Mouse (Mus musculus): ENCODE data around the gene Stk33.
A peak's percentile ranks its signal among the peaks of the same experiment; 100 is the strongest.

The Stk33 gene

GRCm38 (mm10) chr7:109238724-109239123, 200.2 kb downstream of the Stk33 start:
- DNase-seq: no peak

DNA sequence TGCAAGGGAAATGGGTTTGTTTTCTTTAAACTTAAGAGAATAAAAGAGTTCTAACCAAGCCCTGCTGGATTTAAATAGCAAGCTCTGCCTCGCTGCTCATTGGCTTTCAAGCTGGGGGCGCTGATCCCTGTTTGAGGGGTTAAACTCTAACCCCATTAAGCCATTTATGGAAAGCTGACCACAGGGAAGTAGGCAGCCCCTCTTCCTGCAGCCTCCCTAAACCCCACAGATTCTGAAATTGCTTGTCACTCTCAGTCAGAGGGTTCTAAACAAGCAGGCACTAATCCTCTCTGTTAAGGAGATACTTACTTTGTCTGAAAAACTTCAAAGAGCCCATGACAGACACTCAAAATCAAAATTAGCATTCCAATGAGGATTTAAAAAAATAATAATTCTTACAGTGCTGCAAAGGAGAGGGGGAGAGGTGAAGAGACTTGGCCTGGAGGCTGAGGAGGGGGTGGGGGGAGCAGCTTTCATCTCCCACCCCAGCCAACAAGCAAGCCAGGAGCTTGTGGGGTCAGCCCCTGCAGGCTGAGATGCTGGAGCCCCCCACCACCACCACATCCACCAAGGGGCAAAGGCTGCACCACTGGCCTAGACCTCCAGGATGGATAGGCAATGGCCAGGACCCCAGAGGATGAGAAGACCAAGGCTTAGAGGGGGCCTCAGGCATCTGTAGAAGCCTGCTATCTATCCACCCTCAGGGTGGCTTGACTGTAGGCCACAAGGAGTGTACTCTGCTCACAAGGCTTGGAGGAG, 203.8 kb downstream of the Stk33 start:
- no peak for DNase-seq

DNA sequence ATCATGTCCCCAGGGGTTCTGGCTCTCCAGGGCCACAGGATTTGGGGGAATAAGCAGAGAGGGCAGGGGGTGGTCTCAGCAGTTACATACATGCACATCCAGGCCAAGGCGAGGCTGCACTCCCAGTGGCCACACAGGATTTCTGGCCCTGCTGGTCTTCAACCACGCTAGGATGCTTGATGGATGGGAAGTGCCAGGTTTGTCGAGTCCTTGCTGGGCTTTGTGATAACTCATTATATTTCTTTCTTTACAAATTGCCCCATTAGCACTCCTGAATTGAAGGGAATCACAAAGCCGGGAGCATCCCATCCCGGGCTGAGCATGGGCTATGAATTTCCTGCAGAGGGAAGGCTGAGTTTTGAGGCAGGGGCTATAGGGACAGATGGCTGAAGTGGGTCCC, 204.4 kb downstream of the Stk33 start:
- DNase-seq: no peak

DNA sequence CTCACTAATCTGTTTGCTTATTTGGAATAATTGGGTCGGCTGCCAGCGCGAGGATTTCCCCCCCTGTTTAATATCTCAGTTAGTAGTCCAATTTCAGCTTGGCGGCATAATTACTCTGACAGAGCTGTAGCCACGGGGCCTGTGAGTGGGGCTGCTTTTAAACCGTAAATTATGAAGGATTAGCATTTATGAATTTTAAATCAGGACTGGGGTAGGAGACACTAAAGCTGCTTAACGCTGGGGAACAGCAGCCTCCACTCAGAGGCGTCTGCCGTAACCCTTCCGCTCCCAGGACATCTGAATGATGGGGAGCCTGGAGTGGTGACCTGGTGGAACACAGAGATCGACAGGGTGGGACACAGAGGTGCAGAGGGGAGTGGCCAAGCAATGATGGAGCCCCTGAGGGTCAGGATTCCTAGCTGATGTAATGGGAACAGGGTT, 207.0 kb downstream of the Stk33 start:
- DNase-seq: peak; percentile 39 to 55

GRCm38 (mm10) chr7:109231307-109231706, 207.6 kb downstream of the Stk33 start:
- DNase-seq: peak in 1 of 2 experiments; percentile 11

DNA sequence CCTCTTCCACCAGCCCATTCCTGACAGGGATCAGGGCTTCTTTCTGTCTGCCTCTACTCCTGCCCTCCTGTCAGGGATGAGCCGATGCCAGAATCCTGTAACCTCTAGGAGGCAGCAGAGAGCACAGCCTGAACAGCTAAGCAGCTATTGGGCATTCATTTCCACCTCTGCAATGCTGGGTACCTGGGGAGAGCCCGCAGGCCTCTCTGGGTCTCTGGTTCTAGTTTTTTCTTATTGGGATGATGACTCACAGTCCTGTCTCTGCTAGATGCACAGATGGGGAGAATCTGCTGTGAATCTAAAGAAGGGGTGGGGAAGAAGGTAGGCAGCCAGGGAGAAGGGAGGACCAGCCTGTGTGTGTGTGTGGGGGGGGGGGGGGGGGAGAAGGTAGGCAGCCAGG, 208.1 kb downstream of the Stk33 start:
- peak; percentile 84 to 91 for DNase-seq
